Mouse (Mus musculus) thymus, adult 2 months (tissue): Measurements from ENCODE around the gene A930018P22Rik.
"Not testable (repeated sequence)": the region's sequence is repeated elsewhere in the genome, so short reads cannot be mapped to it uniquely, and the experiment has no call there.

ENCODE experiments used
- CTCF ChIP-seq: fragments of 200-500 bp; IDR thresholded peaks from 2 replicates; pipeline ENCODE4 v1.5.1; 2012; ENCODE audit warnings: mild to moderate bottlenecking, control low read depth, low read length, moderate library complexity, borderline replicate concordance; ENCODE audit not compliant: control insufficient read depth, poor library complexity, insufficient read depth; ENCODE audit errors: extremely low read depth
- POLR2A ChIP-seq: fragments of 200-500 bp; IDR thresholded peaks from 2 replicates; pipeline ENCODE4 v1.6.1; 2012; ENCODE audit warnings: mild to moderate bottlenecking, low read length, control low read depth, moderate library complexity; ENCODE audit not compliant: control insufficient read depth, poor library complexity, insufficient read depth; ENCODE audit errors: extremely low read depth

DNA sequence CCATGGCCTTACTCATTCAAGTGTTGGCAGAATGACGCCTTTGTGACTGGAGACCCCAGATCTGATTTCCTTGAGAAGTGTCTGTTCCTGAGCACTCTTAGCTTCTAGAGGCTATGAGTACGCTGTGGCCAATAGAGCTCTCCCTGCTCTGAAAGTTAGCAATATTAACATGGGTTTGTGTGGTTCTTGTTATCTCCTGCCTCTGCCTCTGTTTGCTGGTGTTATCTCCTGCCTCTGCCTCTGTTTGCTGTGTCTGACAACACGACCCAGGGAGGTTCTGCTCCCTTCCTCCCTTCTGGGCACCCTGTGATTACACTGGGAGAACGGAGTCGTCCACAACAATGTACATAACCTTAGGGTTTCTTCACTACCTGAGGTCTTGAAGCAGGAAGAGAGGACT is 44.3 kb upstream of the A930018P22Rik start:
- TF ChIP-seq CTCF, POLR2A: not testable (repeated sequence)
